Mouse (Mus musculus) mammary gland, adult 2 months (tissue): ENCODE results near the gene Ten1. TPM values are rescaled to one million over a fixed set of nuclear protein-coding genes. Genes with fewer than 3 reads are reported as not detected.

Source experiments
- polyA plus RNA-seq: library from polyadenylated mRNA; depleted of rRNA; stranded (reverse); fragments of >200 nt; gene quantifications from 2 replicates; pipeline ENCODE4 v1.2.3, GENCODE M21; 2012; ENCODE audit warnings: low replicate concordance; rRNA removed

The Ten1 gene
- 22.2 and 23.8 TPM in 2 replicates for polyA plus RNA-seq

GRCm38 (mm10) chr11:116198639-116199531 lies at the start of gene Ten1, which contains the start of gene Acox1:
Gene Ten1, plus strand, starts transcription at chr11:116198855.
Gene Acox1, minus strand, starts transcription at chr11:116199045.

GRCm38 (mm10) chr11:116167884-116168439 lies 30.7 kb upstream of the Ten1 start, which contains the start of gene Fbf1:
Gene Fbf1, minus strand, starts transcription at chr11:116168166.

GRCm38 (mm10) chr11:116237742-116238395 lies 39.2 kb downstream of the Ten1 start, which contains the start of gene Evpl:
Gene Evpl, minus strand, starts transcription at chr11:116238077.

Other genes with a start within 250 kb of the Ten1 start
- 16.0 and 21.4 TPM in 2 replicates for gene Itgb4, start 224.1 kb upstream of the Ten1 start, polyA plus RNA-seq
- gene Galk1, start 186.1 kb upstream of the Ten1 start, polyA plus RNA-seq: 28.6 and 54.6 TPM in 2 replicates
- gene H3f3b, start 170.9 kb upstream of the Ten1 start, polyA plus RNA-seq: 102 and 188 TPM in 2 replicates
- 37.4 and 48.0 TPM in 2 replicates for gene Unk, start 168.5 kb upstream of the Ten1 start, polyA plus RNA-seq
- gene Unc13d, start 120.9 kb upstream of the Ten1 start, polyA plus RNA-seq: 14.4 and 37.9 TPM in 2 replicates
- 291 and 325 TPM in 2 replicates for gene Wbp2, start 111.9 kb upstream of the Ten1 start, polyA plus RNA-seq
- gene Trim47, start 71.6 kb upstream of the Ten1 start, polyA plus RNA-seq: 42.5 and 95.6 TPM in 2 replicates
- 20.6 and 27.9 TPM in 2 replicates for gene Trim65, start 67.7 kb upstream of the Ten1 start, polyA plus RNA-seq
- 44.1 and 64.5 TPM in 2 replicates for gene Mrpl38, start 60.0 kb upstream of the Ten1 start, polyA plus RNA-seq
- 22.1 and 23.9 TPM in 2 replicates for gene Fbf1, start 30.7 kb upstream of the Ten1 start, polyA plus RNA-seq
- 109 and 191 TPM in 2 replicates for gene Acox1, start 190 bp downstream of the Ten1 start, polyA plus RNA-seq
- gene Evpl, start 39.2 kb downstream of the Ten1 start, polyA plus RNA-seq: 2.1 and 2.3 TPM in 2 replicates
- 30.3 and 47.4 TPM in 2 replicates for gene Srp68, start 75.4 kb downstream of the Ten1 start, polyA plus RNA-seq
- 0.06 and 0.19 TPM in 2 replicates for gene Galr2, start 82.1 kb downstream of the Ten1 start, polyA plus RNA-seq
- 27.4 and 47.5 TPM in 2 replicates for gene Exoc7, start 108.4 kb downstream of the Ten1 start, polyA plus RNA-seq
- gene Foxj1, start 136.5 kb downstream of the Ten1 start, polyA plus RNA-seq: 1.7 and 4.5 TPM in 2 replicates
- gene Rnf157, start 214.2 kb downstream of the Ten1 start, polyA plus RNA-seq: 7.3 TPM in 2 replicates
- gene Ubald2, start 235.2 kb downstream of the Ten1 start, polyA plus RNA-seq: 98.8 and 178 TPM in 2 replicates